ENCODE assay signal across 18 mouse cellular contexts in the genomic region with DNA sequence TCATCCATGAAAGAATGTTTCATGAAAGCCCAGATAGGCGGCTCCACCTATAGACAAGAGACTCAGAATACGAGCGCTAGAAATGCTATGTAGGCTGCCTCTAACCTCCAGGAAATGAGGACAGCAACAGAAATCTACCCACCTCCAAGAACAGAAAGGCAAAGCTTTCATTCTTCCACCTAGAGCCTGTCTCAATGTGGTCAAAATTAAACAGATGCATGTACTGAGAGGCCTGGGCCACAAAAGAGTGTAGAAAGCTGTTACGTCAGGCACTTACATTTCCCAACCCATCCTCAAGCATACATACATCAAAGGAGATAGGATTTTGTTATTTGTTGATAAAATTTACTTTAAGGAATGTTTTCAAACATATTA.
"Had no signal": no experiment of that assay in that cellular context is flagged by ENCODE, and none has a peak within 500 bp of the region (broad histone marks: within the 10 kb centered on the region; RNA-seq: fewer than 3 reads in every experiment).

No protein-coding gene starts in this region.

- H3K4me1 ChIP-seq: limb, embryonic 13.5 days; liver, embryonic 13.5 days; midbrain, embryonic 12.5 days; neural tube, embryonic 12.5 days; stomach, embryonic 15.5 days had no signal

- H3K9me3 ChIP-seq: limb, embryonic 10.5 days; limb, embryonic 13.5 days; liver, embryonic 13.5 days; midbrain, embryonic 12.5 days; neural tube, embryonic 12.5 days; stomach, embryonic 15.5 days had no signal

- H3K27ac ChIP-seq: layer of hippocampus, adult 2 months; limb, embryonic 10.5 days; limb, embryonic 13.5 days; liver, embryonic 13.5 days; midbrain, embryonic 12.5 days; neural tube, embryonic 12.5 days; stomach, embryonic 15.5 days had no signal

- H3K27me3 ChIP-seq: limb, embryonic 13.5 days; liver, embryonic 13.5 days; midbrain, embryonic 12.5 days; neural tube, embryonic 12.5 days; stomach, embryonic 15.5 days had no signal

- H3K4me2 ChIP-seq: limb, embryonic 13.5 days; liver, embryonic 13.5 days; midbrain, embryonic 12.5 days; neural tube, embryonic 12.5 days; stomach, embryonic 15.5 days had no signal

- H3K36me3 ChIP-seq: limb, embryonic 10.5 days; limb, embryonic 13.5 days; liver, embryonic 13.5 days; midbrain, embryonic 12.5 days; neural tube, embryonic 12.5 days; stomach, embryonic 15.5 days had no signal

- H3K4me3 ChIP-seq: layer of hippocampus, adult 2 months; limb, embryonic 10.5 days; limb, embryonic 13.5 days; liver, embryonic 13.5 days; midbrain, embryonic 12.5 days; neural tube, embryonic 12.5 days; stomach, embryonic 15.5 days had no signal

- H3K9ac ChIP-seq: limb, embryonic 13.5 days; liver, embryonic 13.5 days; midbrain, embryonic 12.5 days; neural tube, embryonic 12.5 days; stomach, embryonic 15.5 days had no signal

- DNase-seq: kidney, adult 18-20 months; kidney, adult 9 months; kidney, postnatal 14 days; kidney, postnatal 4 days; liver; liver, embryonic 13.5 days; lung, adult 2 months; lung, postnatal 14 days; lung, postnatal 4 days; right cerebral cortex, postnatal 25 days; spleen, adult 18-20 months; thymus, postnatal 25 days had no signal
